Mouse (Mus musculus) embryonic facial prominence, embryonic 13.5 days (tissue): ENCODE data around the gene Rtbdn. TPM values are rescaled to one million over a fixed set of nuclear protein-coding genes. Genes with fewer than 3 reads are reported as not detected.

Source experiments
- ATAC-seq: fragments of 200-750 bp; cut with Nextera tagmentation; 2 replicates; pipeline ENCODE4 v1.8.0; 2017; ENCODE audit warnings: low read depth; ENCODE audit not compliant: insufficient number of reproducible peaks, insufficient read depth, low FRiP score, low TSS enrichment
- H3K27ac ChIP-seq: fragments of 300-500 bp; sonication (generic); 2 replicates; pipeline ENCODE4 v1.5.1; 2015; ENCODE audit warnings: moderate library complexity, mild to moderate bottlenecking, inconsistent platforms
- H3K27me3 ChIP-seq: fragments of 300-500 bp; sonication (generic); 2 replicates; pipeline ENCODE4 v1.6.1; 2015; ENCODE audit warnings: mild to moderate bottlenecking, inconsistent platforms
- H3K36me3 ChIP-seq: fragments of 300-500 bp; sonication (generic); 2 replicates; pipeline ENCODE4 v1.6.1; 2015; ENCODE audit warnings: mild to moderate bottlenecking, inconsistent platforms
- H3K4me1 ChIP-seq: fragments of 300-500 bp; sonication (generic); 2 replicates; pipeline ENCODE4 v1.6.1; 2015; ENCODE audit warnings: inconsistent platforms
- H3K4me2 ChIP-seq: fragments of 300-500 bp; sonication (generic); 2 replicates; pipeline ENCODE4 v1.6.1; 2015; ENCODE audit warnings: moderate library complexity, mild to moderate bottlenecking, inconsistent platforms
- H3K4me3 ChIP-seq: fragments of 300-500 bp; sonication (generic); 2 replicates; pipeline ENCODE4 v1.5.1; 2015; ENCODE audit warnings: mild to moderate bottlenecking, inconsistent platforms
- H3K9ac ChIP-seq: fragments of 300-500 bp; sonication (generic); 2 replicates; pipeline ENCODE4 v1.6.1; 2015; ENCODE audit warnings: mild to moderate bottlenecking, inconsistent platforms
- H3K9me3 ChIP-seq: fragments of 300-500 bp; sonication (generic); 2 replicates; pipeline ENCODE4 v1.6.1; 2016; ENCODE audit warnings: inconsistent platforms
- WGBS: fragments of 180-500 bp; shearing (Covaris S2); methylation state at CpG from one replicate; pipeline ENCODE4 v1.1.7; 2015; ENCODE audit warnings: mixed read lengths; 5-methylcytosine and 5-hydroxymethylcytosine counted together
- polyA plus RNA-seq: library from polyadenylated mRNA; unstranded; fragments of >200 nt; fragmentation: Nextera tagmentation; extraction: Ambion mirVana; gene quantifications from 2 replicates; pipeline ENCODE4 v1.2.1, GENCODE M21; 2015

The Rtbdn gene
- polyA plus RNA-seq, 1 experiment from 2014 or later, result 0.39 TPM

DNA sequence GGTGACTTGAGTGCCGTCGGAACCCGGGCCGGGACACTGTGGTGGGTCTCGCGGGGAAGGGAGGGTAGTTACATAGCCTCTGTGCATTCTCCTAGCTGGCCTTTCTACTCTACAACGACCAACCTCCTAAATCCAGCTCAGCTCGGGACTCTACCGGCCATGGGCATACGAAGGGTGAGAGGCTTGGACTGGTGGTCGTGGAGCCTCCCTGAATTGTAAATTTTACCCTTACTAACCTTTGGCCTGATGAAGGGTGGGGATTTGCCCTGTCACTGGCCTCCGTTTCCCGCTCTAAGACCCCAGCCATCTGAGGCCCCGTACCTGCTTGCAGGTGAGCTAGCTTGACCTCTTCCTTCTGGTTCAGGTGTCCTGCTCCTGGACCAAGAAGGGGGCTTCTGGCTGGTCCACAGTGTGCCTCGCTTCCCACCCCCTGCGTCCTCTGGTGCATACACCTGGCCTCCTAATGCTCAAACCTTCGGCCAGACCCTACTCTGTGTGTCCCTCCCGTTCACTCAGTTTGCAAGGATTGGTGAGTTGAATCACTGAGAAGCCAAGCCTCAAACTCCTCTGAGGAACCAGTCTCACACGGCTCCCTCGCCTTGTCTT lies 37.5 kb upstream of the Rtbdn start:
- H3K27ac ChIP-seq, result no peak overlapping the region
- WGBS, result 49% methylated on average over 20 of the region's 20 CpGs
- H3K36me3 ChIP-seq, result peaks cover 4% of the 10 kb centered on the region; the same call in 1 of the 2 replicates
- peak overlapping the region; percentile 57 for H3K4me3 ChIP-seq
- H3K9ac ChIP-seq, result peak overlapping the region; percentile 74
- peaks cover 48% of the 10 kb centered on the region for H3K27me3 ChIP-seq
- ATAC-seq, result no peak
- peaks cover 29% of the 10 kb centered on the region for H3K4me1 ChIP-seq
- H3K9me3 ChIP-seq, result no peaks in the 10 kb centered on the region
- H3K4me2 ChIP-seq, result peak overlapping the region; percentile 82

DNA sequence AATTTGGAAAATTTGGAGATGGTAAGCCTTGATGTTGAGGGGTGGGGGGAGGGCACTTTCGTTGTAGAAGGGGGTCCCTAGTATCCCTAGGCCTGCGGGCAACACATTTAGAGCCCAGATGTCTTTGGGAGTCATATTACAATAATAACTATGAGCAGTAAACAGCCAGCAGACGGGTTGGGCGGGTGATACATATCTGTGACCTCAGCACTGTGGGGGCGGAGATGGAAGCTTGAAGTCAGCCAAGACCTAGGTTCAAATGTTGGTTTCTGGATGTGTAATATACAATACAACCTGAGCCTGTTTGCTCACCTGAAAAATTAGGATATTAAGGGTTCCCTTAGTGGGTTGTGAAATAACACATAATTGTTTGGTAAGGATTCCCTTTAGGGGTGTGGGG lies 36.8 kb upstream of the Rtbdn start:
- Histone ChIP-seq H3K4me3 (no peak overlapping the region; the same call in 1 of the 2 replicates), H3K9ac (no peak overlapping the region), H3K4me2 (peak overlapping the region; percentile 82), H3K27me3 (peaks cover 52% of the 10 kb centered on the region), H3K36me3 (peaks cover 4% of the 10 kb centered on the region; the same call in 1 of the 2 replicates), H3K27ac (no peak overlapping the region), H3K9me3 (no peaks in the 10 kb centered on the region), H3K4me1 (peaks cover 29% of the 10 kb centered on the region)
- 42% methylated on average over 5 of the region's 5 CpGs for WGBS
- no peak for ATAC-seq

DNA sequence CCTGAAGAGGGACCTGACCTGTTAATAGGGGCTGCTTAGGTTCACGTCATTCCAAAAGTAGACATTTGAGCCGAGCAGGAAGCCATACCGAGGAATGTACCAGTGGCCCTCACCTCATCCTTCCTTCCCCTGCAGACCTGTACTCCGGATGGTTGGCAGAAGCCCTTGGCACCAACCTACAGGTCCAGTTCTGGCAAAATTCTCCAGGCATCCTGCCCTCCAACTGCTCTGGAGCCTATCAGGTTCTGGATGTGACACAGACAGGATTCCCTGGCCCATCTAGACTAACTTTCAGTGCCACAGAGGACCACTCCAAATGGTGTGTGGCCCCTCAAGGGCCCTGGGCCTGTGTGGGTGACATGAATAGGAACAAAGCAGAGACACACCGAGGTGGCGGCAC lies 36.2 kb upstream of the Rtbdn start:
- Histone ChIP-seq H3K27ac (no peak overlapping the region), H3K4me3 (no peak overlapping the region), H3K9ac (no peak overlapping the region), H3K36me3 (peaks cover 4% of the 10 kb centered on the region; the same call in 1 of the 2 replicates), H3K9me3 (no peaks in the 10 kb centered on the region), H3K27me3 (peaks cover 56% of the 10 kb centered on the region), H3K4me2 (no peak overlapping the region), H3K4me1 (peaks cover 29% of the 10 kb centered on the region)
- no peak for ATAC-seq
- WGBS, result 83% methylated on average over 6 of the region's 6 CpGs

DNA sequence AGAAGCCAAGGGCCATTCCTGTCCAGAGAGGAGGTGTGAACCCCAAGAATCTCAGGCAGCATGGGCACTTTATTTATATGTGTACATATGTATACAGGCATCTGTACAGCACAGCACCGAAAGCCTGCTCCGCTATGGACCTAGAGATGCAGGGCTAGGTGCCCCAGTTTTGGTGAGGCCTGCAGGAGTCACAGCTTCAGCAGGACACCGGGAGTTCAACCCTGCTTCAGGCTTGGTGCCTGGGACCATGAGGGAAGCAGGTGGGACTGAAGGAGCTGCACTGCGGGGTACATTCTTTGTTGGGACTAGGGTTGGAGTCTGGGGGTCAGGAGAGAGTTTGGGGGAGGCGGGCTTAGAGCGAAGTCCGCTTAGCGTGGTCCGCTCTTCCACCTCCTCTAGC lies 34.9 kb upstream of the Rtbdn start:
- H3K9ac ChIP-seq, result no peak overlapping the region
- peaks cover 4% of the 10 kb centered on the region; the same call in 1 of the 2 replicates for H3K36me3 ChIP-seq
- no peak overlapping the region for H3K4me3 ChIP-seq
- peaks cover 29% of the 10 kb centered on the region for H3K4me1 ChIP-seq
- no peaks in the 10 kb centered on the region for H3K9me3 ChIP-seq
- no peak for ATAC-seq
- peaks cover 68% of the 10 kb centered on the region for H3K27me3 ChIP-seq
- H3K4me2 ChIP-seq, result peak overlapping the region; percentile 74; the same call in 1 of the 2 replicates
- H3K27ac ChIP-seq, result no peak overlapping the region
- WGBS, result 86% methylated on average over 9 of the region's 9 CpGs

DNA sequence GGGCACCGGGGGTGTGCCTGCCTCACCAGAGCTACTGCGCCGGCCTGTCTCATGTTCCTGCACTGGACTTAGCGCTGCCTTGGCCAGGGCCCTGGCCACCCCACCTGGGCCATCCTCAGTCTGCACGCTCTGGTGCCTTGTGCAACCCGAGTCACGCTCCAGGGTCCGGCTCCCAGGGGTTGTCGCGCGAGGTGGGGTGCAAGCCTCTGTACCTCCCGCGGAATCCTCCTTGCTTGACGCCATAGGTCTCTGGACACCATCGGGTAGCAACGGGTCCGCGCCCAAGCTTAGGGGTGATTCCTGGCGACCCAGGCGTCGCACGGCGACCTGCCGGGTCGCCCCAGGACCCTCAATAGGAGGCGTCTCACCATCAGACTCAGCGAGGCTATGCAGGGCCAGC lies 34.4 kb upstream of the Rtbdn start:
- Histone ChIP-seq H3K4me2 (peak overlapping the region; percentile 74), H3K9me3 (no peaks in the 10 kb centered on the region), H3K27ac (no peak overlapping the region), H3K36me3 (peaks cover 4% of the 10 kb centered on the region; the same call in 1 of the 2 replicates), H3K9ac (peak overlapping the region; percentile 64), H3K4me3 (peak overlapping the region; percentile 47), H3K4me1 (peaks cover 29% of the 10 kb centered on the region), H3K27me3 (peaks cover 72% of the 10 kb centered on the region)
- no peak for ATAC-seq
- WGBS, result 19% methylated on average over 27 of the region's 27 CpGs

DNA sequence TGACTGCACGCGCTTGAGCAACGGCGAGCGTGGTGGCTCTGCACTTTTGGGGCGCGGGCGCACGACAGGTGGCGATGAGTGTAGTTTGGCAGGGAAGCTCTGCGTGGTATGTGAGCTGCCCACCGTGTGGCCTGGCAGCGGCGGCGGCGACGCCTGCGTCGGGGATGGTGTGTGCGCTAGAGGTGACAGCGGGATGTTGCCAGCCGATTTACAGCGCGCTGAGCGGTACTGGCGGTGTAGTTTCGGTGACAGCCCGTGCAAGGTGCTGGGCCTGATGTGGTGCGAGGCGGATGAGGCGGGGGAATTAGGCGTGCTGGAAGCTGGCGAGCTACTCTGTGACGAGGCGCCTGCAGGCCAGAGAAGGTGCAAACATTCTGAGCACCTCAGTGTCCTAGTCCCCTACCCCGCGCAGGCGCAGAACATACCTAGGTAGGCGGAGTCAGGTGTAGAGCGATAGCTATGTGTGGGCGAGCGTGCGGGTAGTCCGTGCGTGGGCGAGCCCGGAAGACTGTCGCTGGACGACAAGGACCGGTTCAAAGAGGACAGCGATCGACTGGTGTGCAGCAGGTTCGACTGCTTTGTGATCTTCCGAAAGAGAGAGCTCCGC lies 33.8 kb upstream of the Rtbdn start:
- H3K9me3 ChIP-seq, result no peaks in the 10 kb centered on the region
- H3K9ac ChIP-seq, result peak overlapping the region; percentile 64
- H3K36me3 ChIP-seq, result peaks cover 4% of the 10 kb centered on the region; the same call in 1 of the 2 replicates
- peak overlapping the region; percentile 47 for H3K4me3 ChIP-seq
- WGBS, result 2% methylated on average over 55 of the region's 55 CpGs
- no peak for ATAC-seq
- peak overlapping the region; percentile 74 for H3K4me2 ChIP-seq
- peaks cover 78% of the 10 kb centered on the region for H3K27me3 ChIP-seq
- H3K27ac ChIP-seq, result no peak overlapping the region
- peaks cover 29% of the 10 kb centered on the region for H3K4me1 ChIP-seq

DNA sequence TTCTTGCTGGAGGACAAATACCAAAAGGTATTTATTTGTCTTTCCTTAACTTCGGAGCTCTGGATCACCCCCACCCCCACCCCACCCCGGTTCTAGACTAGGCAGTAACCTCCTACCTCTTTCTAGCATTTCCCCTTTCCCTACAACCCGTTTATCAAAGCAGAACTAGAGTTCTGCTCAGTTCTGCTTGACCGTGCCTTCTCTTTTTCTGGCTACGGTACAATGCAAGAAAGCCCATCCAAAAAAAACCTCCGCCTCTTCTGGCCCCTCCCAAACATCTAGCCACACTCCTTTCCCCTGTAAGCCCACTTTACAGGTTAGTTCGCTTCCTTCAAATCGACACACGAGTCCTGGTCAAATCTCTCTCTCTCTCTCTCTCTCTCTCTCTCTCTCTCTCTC lies 33.3 kb upstream of the Rtbdn start:
- no peak for ATAC-seq
- Histone ChIP-seq H3K27me3 (peaks cover 83% of the 10 kb centered on the region), H3K4me3 (peak overlapping the region; percentile 47), H3K27ac (no peak overlapping the region), H3K9me3 (no peaks in the 10 kb centered on the region), H3K36me3 (peaks cover 4% of the 10 kb centered on the region; the same call in 1 of the 2 replicates), H3K9ac (peak overlapping the region; percentile 64), H3K4me1 (peaks cover 29% of the 10 kb centered on the region), H3K4me2 (peak overlapping the region; percentile 74)
- WGBS, result 17% methylated on average over 9 of the region's 9 CpGs

DNA sequence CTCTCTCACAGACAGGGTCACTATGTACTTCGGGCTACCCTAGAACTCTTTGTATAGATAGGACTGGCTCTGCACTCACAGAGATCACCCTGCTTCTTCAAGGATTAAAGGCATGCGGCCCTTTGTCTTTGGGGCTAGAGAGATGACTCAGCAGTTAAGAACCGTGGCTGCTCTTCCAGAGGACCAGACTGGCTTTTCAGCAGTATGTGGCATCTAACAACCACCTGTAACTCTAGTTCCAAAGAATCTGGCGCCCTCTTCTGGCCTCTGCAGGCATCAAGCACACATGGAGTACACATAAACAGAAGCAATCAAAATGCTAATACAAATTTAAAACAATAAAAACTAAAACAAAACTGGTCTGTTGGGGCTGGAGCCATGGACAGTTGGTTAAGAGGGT lies 32.8 kb upstream of the Rtbdn start:
- no peak for ATAC-seq
- no peak overlapping the region for H3K27ac ChIP-seq
- 39% methylated on average over 4 of the region's 4 CpGs for WGBS
- H3K4me1 ChIP-seq, result peaks cover 26% of the 10 kb centered on the region
- no peaks in the 10 kb centered on the region for H3K9me3 ChIP-seq
- H3K27me3 ChIP-seq, result peaks cover 88% of the 10 kb centered on the region
- no peak overlapping the region for H3K9ac ChIP-seq
- peak overlapping the region; percentile 74 for H3K4me2 ChIP-seq
- H3K36me3 ChIP-seq, result peaks cover 4% of the 10 kb centered on the region; the same call in 1 of the 2 replicates
- no peak overlapping the region for H3K4me3 ChIP-seq

DNA sequence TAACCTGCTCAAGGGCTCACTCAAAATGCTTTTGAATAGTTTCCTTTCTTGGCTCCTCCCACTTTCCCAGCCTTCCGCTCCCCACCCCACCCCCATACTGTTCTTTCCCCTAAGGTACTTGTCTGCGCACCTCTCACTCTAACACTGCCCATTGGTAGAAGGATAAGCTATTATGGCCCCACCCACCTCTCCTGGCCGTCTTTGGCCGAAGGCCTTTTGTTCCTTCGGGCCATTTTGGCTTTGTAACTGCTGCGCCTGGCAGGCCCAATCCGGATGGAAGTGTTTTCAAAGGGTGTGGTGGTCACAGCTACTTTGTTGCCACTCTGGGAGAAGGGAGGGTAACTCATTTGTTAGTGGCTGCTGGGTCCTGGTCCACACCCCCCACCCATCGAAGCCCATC lies 31.5 kb upstream of the Rtbdn start:
- ATAC-seq, result no peak
- Histone ChIP-seq H3K9me3 (no peaks in the 10 kb centered on the region), H3K27ac (no peak overlapping the region), H3K4me1 (peaks cover 13% of the 10 kb centered on the region), H3K36me3 (peaks cover 4% of the 10 kb centered on the region; the same call in 1 of the 2 replicates), H3K27me3 (peaks cover 85% of the 10 kb centered on the region), H3K4me2 (no peak overlapping the region), H3K9ac (no peak overlapping the region), H3K4me3 (no peak overlapping the region)
- 86% methylated on average over 8 of the region's 8 CpGs for WGBS

DNA sequence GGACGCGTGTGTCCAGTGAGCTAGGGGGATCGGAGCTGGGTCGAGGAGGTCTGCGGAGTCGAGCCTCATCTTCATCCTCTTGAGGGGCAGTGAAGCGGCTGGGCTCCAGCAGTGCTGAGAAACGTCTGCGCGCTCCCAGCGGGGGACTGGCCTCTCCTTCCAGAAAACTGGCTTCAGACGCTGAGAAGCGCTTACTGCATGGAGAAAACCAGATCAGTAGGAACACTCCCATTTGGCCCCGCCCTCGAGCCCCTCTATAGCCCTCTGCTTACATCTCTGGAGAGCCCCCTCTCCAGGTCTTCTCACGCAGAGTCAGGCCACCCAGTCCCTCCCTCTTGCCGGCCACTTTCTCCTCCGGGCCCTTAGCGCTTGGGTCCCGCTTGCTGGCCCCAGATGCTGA lies 29.0 kb upstream of the Rtbdn start:
- Histone ChIP-seq H3K4me2 (no peak overlapping the region), H3K9me3 (no peaks in the 10 kb centered on the region), H3K9ac (no peak overlapping the region), H3K27me3 (peaks cover 59% of the 10 kb centered on the region), H3K27ac (no peak overlapping the region), H3K4me1 (peaks cover 6% of the 10 kb centered on the region), H3K36me3 (no peaks in the 10 kb centered on the region), H3K4me3 (no peak overlapping the region)
- WGBS, result 37% methylated on average over 20 of the region's 20 CpGs
- ATAC-seq, result no peak

DNA sequence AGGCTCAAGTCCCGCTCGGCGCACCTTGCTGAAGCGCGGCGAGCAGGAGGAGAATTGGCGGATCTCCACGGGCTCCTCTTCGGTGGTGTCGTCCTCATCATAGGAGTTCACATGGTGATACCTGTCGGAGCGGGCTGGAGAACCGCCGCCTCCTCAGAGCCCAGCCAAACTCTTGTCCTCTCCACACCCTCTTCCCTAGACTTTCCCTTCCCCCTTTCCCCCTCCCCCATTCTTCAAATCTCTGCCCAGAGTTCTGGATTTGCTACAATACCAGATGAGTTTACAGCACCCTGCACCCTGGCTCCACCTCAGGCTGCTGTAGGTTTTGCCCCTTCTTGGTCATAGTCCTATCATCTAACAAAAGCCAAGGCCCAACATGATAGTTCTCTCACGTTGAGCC lies 28.1 kb upstream of the Rtbdn start:
- ATAC-seq, result no peak
- H3K27me3 ChIP-seq, result peaks cover 51% of the 10 kb centered on the region
- H3K9ac ChIP-seq, result no peak overlapping the region
- H3K27ac ChIP-seq, result no peak overlapping the region
- H3K9me3 ChIP-seq, result no peaks in the 10 kb centered on the region
- H3K4me3 ChIP-seq, result no peak overlapping the region
- no peaks in the 10 kb centered on the region for H3K36me3 ChIP-seq
- H3K4me1 ChIP-seq, result no peaks in the 10 kb centered on the region
- 93% methylated on average over 15 of the region's 15 CpGs for WGBS
- no peak overlapping the region for H3K4me2 ChIP-seq

DNA sequence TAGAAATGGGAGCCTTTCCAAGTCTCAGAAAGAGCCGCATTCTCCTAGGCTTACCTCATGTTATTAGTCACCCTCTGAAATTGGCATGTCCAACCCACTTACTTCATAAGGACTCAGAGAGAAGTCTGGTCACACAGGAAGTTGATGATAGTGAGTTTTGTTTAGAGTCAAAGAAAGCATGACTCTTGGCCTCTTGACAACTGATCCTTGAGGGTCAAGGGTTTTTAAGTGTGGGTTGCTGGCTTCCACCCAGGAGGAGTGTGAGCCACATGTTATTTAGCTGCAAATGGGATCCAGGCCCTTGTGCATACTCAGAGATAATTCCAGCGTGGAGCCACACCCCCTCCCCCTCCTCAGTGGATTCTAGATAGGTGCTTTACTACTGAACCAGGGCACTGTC lies 25.2 kb upstream of the Rtbdn start:
- Histone ChIP-seq H3K9me3 (no peaks in the 10 kb centered on the region), H3K4me3 (no peak overlapping the region), H3K27ac (no peak overlapping the region), H3K36me3 (no peaks in the 10 kb centered on the region), H3K4me2 (no peak overlapping the region), H3K9ac (no peak overlapping the region), H3K4me1 (no peaks in the 10 kb centered on the region), H3K27me3 (peaks cover 34% of the 10 kb centered on the region)
- no peak for ATAC-seq
- WGBS, result 71% methylated on average over 2 of the region's 2 CpGs
